Mouse (Mus musculus): ENCODE results near the gene Camsap1.

Gene Camsap1

GRCm38 (mm10) chr2:25982052-25982425 lies 1.0 kb downstream of the Camsap1 start:
- in situ Hi-C loops (cut with MboI, MseI), result loop anchor here (10.0 kb wide), 1 partner anchor 253 kb away; the partner anchor contains the start of gene Qsox2

DNA sequence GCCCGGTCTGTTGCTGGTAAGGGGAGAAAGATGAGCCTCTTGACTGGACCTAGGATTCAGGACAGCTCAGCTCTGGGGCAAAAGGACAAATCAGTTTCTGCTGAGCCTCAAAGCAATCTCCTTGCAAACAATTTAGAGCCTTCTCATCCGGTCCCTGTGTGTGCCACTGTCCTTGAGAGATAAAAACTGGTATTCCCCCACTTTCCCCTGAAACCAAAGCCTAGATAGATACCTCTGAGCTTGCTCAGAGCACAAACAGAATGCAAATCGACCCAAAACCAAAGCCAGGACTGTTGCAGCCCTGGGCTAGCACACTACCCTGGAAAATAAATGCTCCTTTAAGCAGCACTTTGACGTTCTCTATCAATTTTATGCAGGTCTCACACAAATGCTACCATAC lies 4.1 kb downstream of the Camsap1 start:
- in situ Hi-C loops (cut with MboI, MseI), result no loop called here

DNA sequence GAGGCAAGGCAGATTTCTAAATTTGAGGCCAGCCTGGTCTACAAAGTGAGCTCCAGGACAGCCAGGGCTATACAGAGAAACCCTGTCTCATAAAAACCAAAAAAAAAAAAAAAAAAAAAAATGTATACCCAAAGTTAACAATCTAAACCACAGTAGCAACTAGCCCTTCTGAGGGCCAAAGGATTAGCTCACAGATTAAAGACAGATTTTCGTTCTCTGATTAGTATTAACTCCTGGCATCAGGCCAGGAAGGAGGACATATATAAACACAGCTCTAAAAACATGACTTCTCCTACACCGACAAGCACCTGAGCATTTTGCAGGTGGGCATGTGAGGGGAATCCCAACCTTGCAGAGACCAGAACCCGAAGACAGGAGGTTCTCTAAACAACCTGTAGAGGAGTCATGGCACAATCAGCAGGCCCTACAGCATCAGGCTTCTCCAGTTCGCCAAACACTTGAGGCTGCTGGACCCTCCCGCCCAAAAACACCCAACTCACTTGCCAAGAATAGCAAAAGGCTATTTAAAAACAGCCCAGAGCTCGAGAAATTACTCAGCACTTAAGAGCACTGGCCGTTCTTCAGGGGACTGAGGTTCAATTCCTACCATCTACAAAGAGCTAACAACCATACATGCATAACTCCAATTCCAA lies 5.4 kb downstream of the Camsap1 start:
- in situ Hi-C loops (cut with MboI, MseI), result no loop called here

GRCm38 (mm10) chr2:25975141-25975770 lies 7.8 kb downstream of the Camsap1 start:
- in situ Hi-C loops (cut with MboI, MseI), result no loop called here

DNA sequence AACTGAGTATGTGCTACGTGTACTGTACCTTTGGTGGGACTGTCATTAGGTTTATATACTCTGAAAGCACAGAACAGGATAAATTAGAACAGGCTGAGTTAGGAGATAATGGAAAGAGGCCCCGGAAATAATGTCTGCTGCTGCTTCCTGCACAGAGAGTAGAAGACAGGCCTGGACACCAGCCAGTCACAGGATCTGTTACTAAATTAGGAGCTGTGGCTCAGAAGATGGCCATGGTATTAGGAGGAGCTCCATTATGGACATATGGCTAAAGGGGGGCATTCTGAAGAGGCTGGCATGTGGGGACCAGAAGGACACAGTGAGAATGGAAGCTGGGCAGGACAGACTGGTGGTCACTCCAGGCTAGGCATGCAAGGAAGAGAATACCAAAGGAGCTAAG lies 12.7 kb downstream of the Camsap1 start:
- in situ Hi-C loops (cut with MboI, MseI), result no loop called here

GRCm38 (mm10) chr2:25969319-25969718 lies 13.8 kb downstream of the Camsap1 start:
- in situ Hi-C loops (cut with MboI, MseI), result no loop called here

- in situ Hi-C loops (cut with MboI, MseI), result no loop called here
Measured at GRCm38 (mm10) chr2:25949291-25949690, 33.8 kb downstream of the Camsap1 start.

GRCm38 (mm10) chr2:25947950-25948349 lies 35.1 kb downstream of the Camsap1 start:
- in situ Hi-C loops (cut with MboI, MseI), result no loop called here

DNA sequence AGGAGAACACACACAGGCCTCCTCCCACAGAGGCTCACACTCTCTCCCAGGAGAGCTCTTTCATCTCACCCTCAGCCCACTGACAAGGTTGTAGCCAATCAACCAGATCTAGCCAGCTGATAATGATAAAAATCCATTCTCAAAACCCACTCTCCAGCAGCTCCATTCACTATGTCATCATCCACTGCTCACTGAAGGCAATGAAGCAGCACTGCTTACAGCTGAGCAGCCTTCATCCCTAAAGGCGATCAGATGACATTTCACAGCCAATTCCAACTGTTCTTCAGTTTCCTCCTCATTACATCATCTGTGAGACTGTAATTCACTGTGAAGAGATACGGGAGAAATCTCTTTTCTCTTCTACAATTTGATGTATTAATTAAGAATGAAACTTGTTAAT lies 39.3 kb downstream of the Camsap1 start:
- in situ Hi-C loops (cut with MboI, MseI), result no loop called here

- in situ Hi-C loops (cut with MboI, MseI), result no loop called here
Measured at GRCm38 (mm10) chr2:25940503-25940902, 42.6 kb downstream of the Camsap1 start.

- in situ Hi-C loops (cut with MboI, MseI), result no loop called here
Measured at GRCm38 (mm10) chr2:25931249-25931859, 51.7 kb downstream of the Camsap1 start.

DNA sequence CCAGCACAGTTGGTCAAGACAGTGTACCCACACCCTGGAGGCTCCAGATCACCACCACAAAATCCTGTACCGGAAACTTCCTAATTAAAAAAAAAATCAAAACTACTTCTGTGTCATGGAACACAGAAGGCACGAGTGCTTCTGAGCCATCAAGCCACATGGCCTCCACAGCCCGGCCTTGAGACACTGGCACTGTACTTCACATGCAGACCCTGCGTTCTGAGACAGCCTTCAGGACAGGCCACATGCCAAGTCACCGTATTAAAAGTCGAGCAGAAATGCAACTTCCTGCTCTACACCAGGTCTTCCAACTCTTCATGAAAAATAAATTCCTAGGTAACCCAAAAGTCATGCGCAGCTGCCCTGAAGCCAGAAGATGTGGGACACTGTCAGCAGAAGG lies 55.3 kb downstream of the Camsap1 start:
- in situ Hi-C loops (cut with MboI, MseI), result no loop called here

GRCm38 (mm10) chr2:25924934-25925333 lies 58.1 kb downstream of the Camsap1 start:
- in situ Hi-C loops (cut with MboI, MseI), result loop anchor here (25.0 kb wide), 1 partner anchor 912 kb away; no protein-coding TSS in a partner anchor

- in situ Hi-C loops (cut with MboI, MseI), result loop anchor here (25.0 kb wide), 1 partner anchor 914 kb away; no protein-coding TSS in a partner anchor
Measured at GRCm38 (mm10) chr2:25923799-25924198, 59.3 kb downstream of the Camsap1 start.

DNA sequence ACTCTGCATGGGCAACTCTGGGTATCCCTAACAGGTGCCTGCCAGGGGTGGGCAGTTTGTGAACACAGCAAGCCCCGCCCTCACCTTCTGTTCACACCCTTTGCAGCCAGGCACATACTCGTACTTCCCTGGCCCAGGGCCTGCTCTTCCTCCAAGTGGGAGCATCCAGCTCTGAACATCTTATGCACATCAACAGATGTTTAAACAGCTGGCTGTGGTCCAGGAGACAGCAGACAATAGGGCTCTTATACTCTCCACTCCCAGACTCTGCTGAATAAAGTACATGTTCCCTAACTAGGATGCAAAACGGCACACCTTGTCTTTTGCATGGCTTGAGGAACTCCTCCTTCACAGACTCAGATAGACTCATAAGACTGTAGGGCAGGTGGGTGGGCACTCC lies 63.1 kb downstream of the Camsap1 start:
- in situ Hi-C loops (cut with MboI, MseI), result loop anchor here (25.0 kb wide), 1 partner anchor 917 kb away; no protein-coding TSS in a partner anchor

GRCm38 (mm10) chr2:25918408-25918807 lies 64.7 kb downstream of the Camsap1 start:
- in situ Hi-C loops (cut with MboI, MseI), result loop anchor here (25.0 kb wide), 1 partner anchor 919 kb away; no protein-coding TSS in a partner anchor

GRCm38 (mm10) chr2:25914821-25915220 lies 68.3 kb downstream of the Camsap1 start:
- in situ Hi-C loops (cut with MboI, MseI), result loop anchor here (25.0 kb wide), 1 partner anchor 922 kb away; no protein-coding TSS in a partner anchor

DNA sequence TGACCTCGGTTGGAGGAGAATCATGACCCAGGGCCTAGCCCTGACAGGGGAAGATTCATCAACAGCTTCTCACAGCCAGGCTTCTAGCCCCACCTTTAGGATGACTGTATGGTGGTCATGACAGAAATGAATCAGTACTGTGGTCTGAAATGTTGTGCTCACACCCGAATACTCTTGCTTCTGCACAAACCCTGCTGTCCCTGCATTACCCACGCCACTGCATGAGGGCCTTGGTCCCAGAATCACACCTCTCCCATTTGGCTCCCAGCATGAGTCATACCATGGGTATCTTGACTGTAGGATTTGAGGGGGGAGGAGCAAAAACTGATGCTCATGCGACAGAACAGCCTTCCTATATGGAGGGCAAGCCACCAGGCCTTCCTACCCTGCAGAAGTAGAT lies 68.9 kb downstream of the Camsap1 start:
- in situ Hi-C loops (cut with MboI, MseI), result loop anchor here (25.0 kb wide), 1 partner anchor 923 kb away; no protein-coding TSS in a partner anchor

GRCm38 (mm10) chr2:25913247-25913646 lies 69.8 kb downstream of the Camsap1 start:
- in situ Hi-C loops (cut with MboI, MseI), result loop anchor here (25.0 kb wide), 1 partner anchor 924 kb away; no protein-coding TSS in a partner anchor

DNA sequence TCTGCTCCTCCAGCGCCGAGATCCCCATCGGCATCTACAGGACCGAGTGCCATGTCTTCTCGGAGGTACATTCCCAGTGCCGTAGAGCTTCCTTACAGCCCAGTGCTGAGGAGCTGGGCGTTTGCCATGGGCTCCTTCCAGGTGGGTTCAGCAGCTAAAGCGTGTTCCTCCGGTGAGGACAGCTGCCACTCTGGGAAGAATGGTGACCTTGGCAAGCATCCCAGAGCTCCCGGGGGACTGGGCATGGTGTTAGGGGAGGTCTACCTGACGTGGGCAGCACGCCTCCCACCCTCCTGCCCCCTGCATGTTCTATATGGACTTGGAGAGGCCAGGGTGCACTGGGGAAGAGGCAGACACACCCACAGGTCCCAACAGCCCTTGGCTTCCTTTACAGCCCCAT lies 73.2 kb downstream of the Camsap1 start:
- in situ Hi-C loops (cut with MboI, MseI), result loop anchor here (5.0 to 25.0 kb wide), 2 partner anchors 68 to 927 kb away; no protein-coding TSS in a partner anchor

- in situ Hi-C loops (cut with MboI, MseI), result no loop called here
Measured at GRCm38 (mm10) chr2:25898970-25899369, 84.1 kb downstream of the Camsap1 start.

- in situ Hi-C loops (cut with MboI, MseI), result no loop called here
Measured at GRCm38 (mm10) chr2:25892440-25892839, 90.6 kb downstream of the Camsap1 start.
